Mouse (Mus musculus): ENCODE measurements at regions not wholly inside any gene's neighbourhood (a gene's known extent, or its start where the extent isn't known, plus 50 kb on each side); places are given as distances from the start of the nearest gene placed in this dataset.

- ATAC-seq (ENCODE audit: low TSS enrichment), result peak; percentile 91
Measured at GRCm38 (mm10) chr15:7005142-7005541, 85.3 kb upstream of the Lifr start.

- no peak for ATAC-seq (ENCODE audit: low TSS enrichment)
Measured at GRCm38 (mm10) chr15:7006271-7006670, 84.1 kb upstream of the Lifr start.

GRCm38 (mm10) chr15:7008725-7009380, 81.6 kb upstream of the Lifr start:
- peak; percentile 62 for ATAC-seq (ENCODE audit: low TSS enrichment)

- no peak for ATAC-seq (ENCODE audit: low TSS enrichment)
Measured at GRCm38 (mm10) chr15:7010966-7011695, 79.3 kb upstream of the Lifr start.

- ATAC-seq (ENCODE audit: low TSS enrichment), result no peak
Measured at GRCm38 (mm10) chr15:7011696-7012070, 78.7 kb upstream of the Lifr start.

GRCm38 (mm10) chr15:7012446-7012845, 78.0 kb upstream of the Lifr start:
- no peak for ATAC-seq (ENCODE audit: low TSS enrichment)

- ATAC-seq (ENCODE audit: low TSS enrichment), result no peak
Measured at GRCm38 (mm10) chr15:7013047-7013446, 77.4 kb upstream of the Lifr start.

- no peak for ATAC-seq (ENCODE audit: low TSS enrichment)
Measured at GRCm38 (mm10) chr15:7014984-7015383, 75.4 kb upstream of the Lifr start.

- peak; percentile 76 for ATAC-seq (ENCODE audit: low TSS enrichment)
Measured at GRCm38 (mm10) chr15:7016018-7016417, 74.4 kb upstream of the Lifr start.

GRCm38 (mm10) chr15:7017281-7017845, 73.1 kb upstream of the Lifr start:
- no peak for ATAC-seq (ENCODE audit: low TSS enrichment)

- no peak for ATAC-seq (ENCODE audit: low TSS enrichment)
Measured at GRCm38 (mm10) chr15:7022660-7023059, 67.8 kb upstream of the Lifr start.

GRCm38 (mm10) chr15:7025194-7025593, 65.2 kb upstream of the Lifr start:
- no peak for ATAC-seq (ENCODE audit: low TSS enrichment)

- no peak for ATAC-seq (ENCODE audit: low TSS enrichment)
Measured at GRCm38 (mm10) chr15:7031297-7032043, 58.9 kb upstream of the Lifr start.

GRCm38 (mm10) chr15:7037475-7037874, 52.9 kb upstream of the Lifr start:
- ATAC-seq (ENCODE audit: low TSS enrichment), result peak; percentile 87

GRCm38 (mm10) chr15:7039119-7039518, 51.3 kb upstream of the Lifr start:
- no peak for ATAC-seq (ENCODE audit: low TSS enrichment)

GRCm38 (mm10) chr15:7039825-7040224, 50.6 kb upstream of the Lifr start:
- no peak for ATAC-seq (ENCODE audit: low TSS enrichment)

Measured in frontal cortex, adult (tissue).